ENCODE assay signal across 13 mouse cellular contexts in the genomic region with DNA sequence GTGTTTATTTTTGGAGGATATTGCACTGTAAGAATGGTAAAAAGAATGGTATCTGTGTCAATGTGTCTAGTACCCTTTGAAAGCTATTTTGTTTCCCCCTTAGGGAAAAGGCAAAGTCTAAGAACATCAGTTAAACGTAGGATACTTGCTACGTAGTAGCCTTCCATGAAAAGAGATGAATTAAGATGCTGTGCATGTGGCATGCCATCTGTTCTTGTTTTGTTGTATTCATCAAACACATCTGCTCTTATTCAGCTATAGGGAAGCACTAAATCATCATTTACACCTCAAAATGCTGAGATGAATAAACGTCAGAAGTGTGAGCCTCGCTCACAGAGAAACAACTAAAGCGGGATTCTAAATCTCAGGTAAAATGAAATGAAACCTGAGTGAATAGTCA.
DNase-seq lines count a peak whose midpoint lies in the region; ATAC-seq and TF ChIP-seq lines count a peak whose summit lies in the region.
"Had no signal": no experiment of that assay in that cellular context is flagged by ENCODE, and none has a peak within 500 bp of the region (broad histone marks: within the 10 kb centered on the region; RNA-seq: fewer than 3 reads in every experiment).

No protein-coding gene starts in this region.

- H3K4me1 ChIP-seq in midbrain, postnatal 0 days (ENCODE audit: insufficient read depth, low read length), result no peaks in the 10 kb centered on the region
- no peaks in the 10 kb centered on the region for H3K4me1 ChIP-seq in midbrain, embryonic 16.5 days (ENCODE audit: control insufficient read depth, insufficient read depth, low read length)
- no peaks in the 10 kb centered on the region for H3K4me1 ChIP-seq in forebrain, embryonic 15.5 days
- H3K4me1 ChIP-seq: embryonic facial prominence, embryonic 13.5 days; heart, embryonic 15.5 days; limb, embryonic 13.5 days had no signal

- H3K4me3 ChIP-seq in midbrain, postnatal 0 days (ENCODE audit: low read depth, low read length), result no peak overlapping the region
- H3K4me3 ChIP-seq in midbrain, embryonic 16.5 days (ENCODE audit: low read depth, low read length), result no peak overlapping the region
- H3K4me3 ChIP-seq in forebrain, embryonic 15.5 days, result no peak overlapping the region
- H3K4me3 ChIP-seq: embryonic facial prominence, embryonic 13.5 days; heart, embryonic 15.5 days; limb, embryonic 13.5 days had no signal

- H3K9ac ChIP-seq in midbrain, postnatal 0 days (replicated peaks; ENCODE audit: low read length, poor library complexity, severe bottlenecking), result no peak overlapping the region
- no peak overlapping the region for H3K9ac ChIP-seq in midbrain, embryonic 16.5 days (ENCODE audit: low read depth, low read length)
- no peak overlapping the region for H3K9ac ChIP-seq in forebrain, embryonic 15.5 days (replicated peaks)
- H3K9ac ChIP-seq: embryonic facial prominence, embryonic 13.5 days; heart, embryonic 15.5 days; limb, embryonic 13.5 days had no signal

- 53% methylated on average over 5 of the region's 5 CpGs for WGBS in midbrain, postnatal 0 days
- 46% methylated on average over 5 of the region's 5 CpGs for WGBS in midbrain, embryonic 16.5 days
- WGBS in forebrain, embryonic 15.5 days, result 48% methylated on average over 5 of the region's 5 CpGs

- TF ChIP-seq CTCF in midbrain, postnatal 0 days (IDR thresholded peaks at IDR 0.05), result no peak

- peak; percentile 2 to 68 for DNase-seq in frontal cortex, adult 2 months (ENCODE audit: extremely low spot score in 1 of 2, low spot score in 1 of 2)
- no peak for DNase-seq in frontal cortex, postnatal 10 days (ENCODE audit: low spot score in 2 of 2)
- DNase-seq in midbrain, postnatal 0 days (ENCODE audit: low spot score), result peak; percentile 17
- DNase-seq in mesoderm, embryonic 11.5 days (ENCODE audit: low read depth, low spot score), result peak; percentile 9
- no peak for DNase-seq in gastrocnemius, adult 18-20 months (ENCODE audit: low spot score)
- DNase-seq in adrenal gland, postnatal 10 days, result no peak
- DNase-seq: kidney, postnatal 25 days; lung, adult 2 months had no signal

- H3K36me3 ChIP-seq in midbrain, postnatal 0 days (ENCODE audit: insufficient read depth, low read length), result no peaks in the 10 kb centered on the region
- H3K36me3 ChIP-seq in midbrain, embryonic 16.5 days (ENCODE audit: control insufficient read depth, insufficient read depth, low read length), result no peaks in the 10 kb centered on the region
- no peaks in the 10 kb centered on the region for H3K36me3 ChIP-seq in forebrain, embryonic 15.5 days
- H3K36me3 ChIP-seq: embryonic facial prominence, embryonic 13.5 days; heart, embryonic 15.5 days; limb, embryonic 13.5 days had no signal

- H3K27me3 ChIP-seq in midbrain, postnatal 0 days (ENCODE audit: insufficient read depth, low read length), result no peaks in the 10 kb centered on the region
- no peaks in the 10 kb centered on the region for H3K27me3 ChIP-seq in midbrain, embryonic 16.5 days (ENCODE audit: control insufficient read depth, insufficient read depth, low read depth, low read length)
- no peaks in the 10 kb centered on the region for H3K27me3 ChIP-seq in forebrain, embryonic 15.5 days
- H3K27me3 ChIP-seq: embryonic facial prominence, embryonic 13.5 days; heart, embryonic 15.5 days; limb, embryonic 13.5 days had no signal

- no peaks in the 10 kb centered on the region for H3K9me3 ChIP-seq in midbrain, postnatal 0 days (ENCODE audit: low read length)
- no peaks in the 10 kb centered on the region for H3K9me3 ChIP-seq in midbrain, embryonic 16.5 days (replicated peaks; ENCODE audit: control insufficient read depth, low read length, poor library complexity, severe bottlenecking)
- H3K9me3 ChIP-seq in forebrain, embryonic 15.5 days, result no peaks in the 10 kb centered on the region
- H3K9me3 ChIP-seq: embryonic facial prominence, embryonic 13.5 days; heart, embryonic 15.5 days; limb, embryonic 13.5 days had no signal

- no peak for ATAC-seq in midbrain, postnatal 0 days (ENCODE audit: low FRiP score)
- ATAC-seq in midbrain, embryonic 16.5 days, result no peak
- ATAC-seq in forebrain, embryonic 15.5 days (replicated peaks), result peak; percentile 89

- no peak overlapping the region for H3K4me2 ChIP-seq in midbrain, postnatal 0 days (ENCODE audit: low read depth, low read length, poor library complexity, severe bottlenecking)
- H3K4me2 ChIP-seq in midbrain, embryonic 16.5 days (ENCODE audit: low read length), result no peak overlapping the region
- H3K4me2 ChIP-seq in forebrain, embryonic 15.5 days (replicated peaks), result no peak overlapping the region
- H3K4me2 ChIP-seq: embryonic facial prominence, embryonic 13.5 days; heart, embryonic 15.5 days; limb, embryonic 13.5 days had no signal

- H3K27ac ChIP-seq in midbrain, postnatal 0 days (ENCODE audit: low read depth, low read length), result no peak overlapping the region
- H3K27ac ChIP-seq in midbrain, embryonic 16.5 days (ENCODE audit: low read length), result no peak overlapping the region
- H3K27ac ChIP-seq in forebrain, embryonic 15.5 days (replicated peaks), result no peak overlapping the region
- H3K27ac ChIP-seq: embryonic facial prominence, embryonic 13.5 days; heart, embryonic 15.5 days; limb, embryonic 13.5 days had no signal

Comparison
In these comparisons a context has a peak if more than half of its experiments do, and no peak if none do; other contexts are left out.
1. DNase-seq: peak in frontal cortex, adult 2 months (2 of 2), midbrain, postnatal 0 days (single experiment) and mesoderm, embryonic 11.5 days (single experiment); none in frontal cortex, postnatal 10 days (0 of 2), gastrocnemius, adult 18-20 months (single experiment) and adrenal gland, postnatal 10 days (single experiment).